Mouse (Mus musculus) heart, embryonic 12.5 days (tissue): ENCODE results near the gene Cd44. TPM values are rescaled to one million over a fixed set of nuclear protein-coding genes. Genes with fewer than 3 reads are reported as not detected.

Experiments
- ATAC-seq: fragments of 200-750 bp; cut with Nextera tagmentation; 2 replicates; pipeline ENCODE4 v1.8.0; 2017; ENCODE audit warnings: moderate TSS enrichment, moderate library complexity; ENCODE audit not compliant: insufficient number of reproducible peaks, low FRiP score
- H3K27ac ChIP-seq: fragments of 300-500 bp; sonication (generic); 2 replicates; pipeline ENCODE4 v1.5.1; 2016; ENCODE audit warnings: mild to moderate bottlenecking, moderate library complexity; ENCODE audit not compliant: poor library complexity, severe bottlenecking
- H3K27me3 ChIP-seq: fragments of 300-500 bp; sonication (generic); replicated peaks from 2 replicates; pipeline ENCODE4 v1.6.1; 2016; ENCODE audit warnings: mild to moderate bottlenecking, moderate library complexity
- H3K36me3 ChIP-seq: fragments of 300-500 bp; sonication (generic); 2 replicates; pipeline ENCODE4 v1.6.1; 2016; ENCODE audit warnings: mild to moderate bottlenecking, moderate library complexity
- H3K4me1 ChIP-seq: fragments of 300-500 bp; sonication (generic); replicated peaks from 2 replicates; pipeline ENCODE4 v1.6.1; 2016; ENCODE audit warnings: mild to moderate bottlenecking
- H3K4me2 ChIP-seq: fragments of 300-500 bp; sonication (generic); 2 replicates; pipeline ENCODE4 v1.6.1; 2016; ENCODE audit warnings: mild to moderate bottlenecking, moderate library complexity
- H3K4me3 ChIP-seq: fragments of 300-500 bp; sonication (generic); 2 replicates; pipeline ENCODE4 v1.5.1; 2016; ENCODE audit warnings: mild to moderate bottlenecking
- H3K9ac ChIP-seq: fragments of 300-500 bp; sonication (generic); 2 replicates; pipeline ENCODE4 v1.6.1; 2016; ENCODE audit warnings: mild to moderate bottlenecking, moderate library complexity
- H3K9me3 ChIP-seq: fragments of 300-500 bp; sonication (generic); replicated peaks from 2 replicates; pipeline ENCODE4 v1.6.1; 2016; ENCODE audit warnings: mild to moderate bottlenecking, moderate library complexity
- WGBS: fragments of 180-500 bp; shearing (Covaris S2); methylation state at CpG from one replicate; pipeline ENCODE4 v1.1.7; 2016; 5-methylcytosine and 5-hydroxymethylcytosine counted together
- polyA plus RNA-seq: library from polyadenylated mRNA; unstranded; fragments of >200 nt; fragmentation: Nextera tagmentation; extraction: Ambion mirVana; gene quantifications from 2 replicates; pipeline ENCODE4 v1.2.1, GENCODE M21; 2016

The Cd44 gene
- polyA plus RNA-seq, 1 experiment from 2014 or later, result 30.2 TPM

DNA sequence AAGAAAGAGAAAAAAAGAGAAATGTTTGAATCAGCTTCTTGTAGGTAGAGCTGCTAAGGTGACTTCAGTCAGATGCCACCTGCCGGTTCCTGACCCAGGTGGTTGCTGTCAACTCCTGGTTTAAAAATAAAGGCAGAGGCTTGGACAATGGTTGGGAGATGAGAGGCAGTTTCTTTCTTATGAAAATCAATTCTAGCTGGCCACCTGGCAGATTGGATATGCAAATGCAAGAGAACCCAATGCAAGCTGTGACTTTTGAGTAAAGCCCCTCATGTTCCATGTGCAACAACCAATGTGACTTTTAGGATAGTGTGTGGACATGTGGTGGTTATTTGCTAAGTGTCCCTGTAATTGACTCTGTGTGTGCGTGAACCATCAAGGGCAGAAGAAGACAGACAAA, 33.0 kb downstream of the Cd44 start:
- Histone ChIP-seq H3K27ac (no peak overlapping the region), H3K36me3 (peaks cover 6% of the 10 kb centered on the region; the same call in 1 of the 2 replicates), H3K27me3 (no peaks in the 10 kb centered on the region), H3K4me2 (no peak overlapping the region), H3K4me1 (peaks cover 41% of the 10 kb centered on the region), H3K9ac (no peak overlapping the region), H3K9me3 (no peaks in the 10 kb centered on the region), H3K4me3 (no peak overlapping the region)
- 81% methylated on average over 2 of the region's 2 CpGs for WGBS
- ATAC-seq, result no peak

DNA sequence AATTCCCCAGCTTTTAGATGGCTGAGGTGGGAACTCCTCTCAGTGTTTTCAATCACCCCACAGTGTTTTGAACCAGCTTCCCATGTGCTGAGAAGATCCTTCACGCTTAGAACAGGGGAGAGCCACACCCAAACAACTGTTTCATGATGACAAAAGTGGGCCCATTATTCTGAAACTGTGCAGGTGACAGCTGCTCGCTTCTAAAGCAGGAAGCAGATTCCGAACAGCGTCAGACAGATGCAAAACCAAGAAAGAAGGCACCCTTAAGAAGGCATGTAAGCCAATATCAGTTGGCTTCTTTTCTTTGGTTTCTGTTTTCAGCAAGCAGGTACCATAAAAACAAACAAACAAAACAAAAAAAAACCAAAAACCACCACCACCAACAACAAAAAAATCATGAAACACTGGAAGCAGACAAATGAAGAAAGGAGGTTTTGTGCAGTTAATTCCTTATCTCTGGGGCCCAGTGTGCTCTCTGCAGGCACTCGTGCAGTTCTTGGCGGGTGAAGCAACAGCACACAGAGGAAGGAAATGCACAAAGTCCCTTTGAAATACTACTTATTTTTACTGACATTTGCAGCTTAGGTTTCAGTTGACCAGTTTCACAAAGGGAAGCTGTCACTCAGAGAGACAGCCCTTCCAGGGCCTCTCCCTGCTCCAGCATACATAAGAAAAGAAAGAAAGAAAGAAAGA, 33.9 kb downstream of the Cd44 start:
- Histone ChIP-seq H3K9me3 (no peaks in the 10 kb centered on the region), H3K4me3 (no peak overlapping the region), H3K4me1 (peaks cover 41% of the 10 kb centered on the region), H3K4me2 (peak overlapping the region; percentile 33), H3K27ac (peak overlapping the region; percentile 65), H3K27me3 (no peaks in the 10 kb centered on the region), H3K36me3 (peaks cover 8% of the 10 kb centered on the region; the same call in 1 of the 2 replicates), H3K9ac (peak overlapping the region; percentile 34; the same call in 1 of the 2 replicates)
- 16% methylated on average over 6 of the region's 6 CpGs for WGBS
- no peak; the same call in 1 of the 2 replicates for ATAC-seq

DNA sequence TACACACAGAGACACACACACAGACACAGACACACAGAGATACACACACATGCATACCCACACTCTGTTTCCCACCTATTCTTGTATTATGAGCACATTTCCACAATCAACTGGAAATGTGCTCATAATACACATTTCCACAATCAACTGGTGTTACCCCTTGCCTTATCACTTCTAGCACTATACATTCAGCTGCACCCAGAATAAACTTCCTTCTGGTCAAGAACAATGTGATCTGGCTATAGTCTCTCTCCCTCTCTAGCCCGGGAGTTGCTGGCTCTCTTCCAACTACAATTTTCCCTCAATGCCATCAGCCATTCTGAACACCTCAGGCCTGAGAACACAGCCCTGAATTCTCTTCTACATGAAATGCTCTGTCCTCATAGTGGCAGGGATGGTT, 34.9 kb downstream of the Cd44 start:
- no peak overlapping the region for H3K9ac ChIP-seq
- ATAC-seq, result peak; percentile 79
- no peaks in the 10 kb centered on the region for H3K27me3 ChIP-seq
- no peak overlapping the region for H3K4me2 ChIP-seq
- peak overlapping the region; percentile 65 for H3K27ac ChIP-seq
- H3K4me1 ChIP-seq, result peaks cover 36% of the 10 kb centered on the region
- H3K9me3 ChIP-seq, result no peaks in the 10 kb centered on the region
- H3K4me3 ChIP-seq, result no peak overlapping the region
- H3K36me3 ChIP-seq, result peaks cover 9% of the 10 kb centered on the region; the same call in 1 of the 2 replicates
- WGBS, result 5% methylated on average over 1 of the region's 1 CpGs

DNA sequence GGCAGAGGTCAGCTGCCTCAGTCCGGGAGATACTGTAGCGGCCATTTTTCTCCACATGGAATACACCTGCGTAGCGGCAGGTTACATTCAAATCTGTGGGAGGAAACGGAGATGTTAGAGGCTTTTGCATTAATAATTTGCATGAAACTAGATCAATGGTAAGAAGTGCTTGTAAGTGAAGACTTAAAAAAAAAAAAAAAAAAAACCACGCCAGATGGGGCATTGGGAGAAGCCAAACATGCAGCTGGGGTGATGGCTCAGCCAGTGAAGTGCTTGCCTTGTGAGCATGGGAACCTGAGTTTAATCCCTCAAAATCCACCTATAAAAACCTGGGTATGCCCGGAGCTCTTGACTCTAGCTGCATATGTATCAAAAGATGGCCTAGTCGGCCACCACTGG, 36.1 kb downstream of the Cd44 start:
- no peak overlapping the region for H3K4me2 ChIP-seq
- WGBS, result 91% methylated on average over 8 of the region's 8 CpGs
- ATAC-seq, result no peak
- no peak overlapping the region for H3K27ac ChIP-seq
- no peaks in the 10 kb centered on the region for H3K27me3 ChIP-seq
- H3K4me1 ChIP-seq, result peaks cover 30% of the 10 kb centered on the region
- H3K4me3 ChIP-seq, result no peak overlapping the region
- no peaks in the 10 kb centered on the region for H3K9me3 ChIP-seq
- H3K9ac ChIP-seq, result no peak overlapping the region
- H3K36me3 ChIP-seq, result peaks cover 20% of the 10 kb centered on the region

DNA sequence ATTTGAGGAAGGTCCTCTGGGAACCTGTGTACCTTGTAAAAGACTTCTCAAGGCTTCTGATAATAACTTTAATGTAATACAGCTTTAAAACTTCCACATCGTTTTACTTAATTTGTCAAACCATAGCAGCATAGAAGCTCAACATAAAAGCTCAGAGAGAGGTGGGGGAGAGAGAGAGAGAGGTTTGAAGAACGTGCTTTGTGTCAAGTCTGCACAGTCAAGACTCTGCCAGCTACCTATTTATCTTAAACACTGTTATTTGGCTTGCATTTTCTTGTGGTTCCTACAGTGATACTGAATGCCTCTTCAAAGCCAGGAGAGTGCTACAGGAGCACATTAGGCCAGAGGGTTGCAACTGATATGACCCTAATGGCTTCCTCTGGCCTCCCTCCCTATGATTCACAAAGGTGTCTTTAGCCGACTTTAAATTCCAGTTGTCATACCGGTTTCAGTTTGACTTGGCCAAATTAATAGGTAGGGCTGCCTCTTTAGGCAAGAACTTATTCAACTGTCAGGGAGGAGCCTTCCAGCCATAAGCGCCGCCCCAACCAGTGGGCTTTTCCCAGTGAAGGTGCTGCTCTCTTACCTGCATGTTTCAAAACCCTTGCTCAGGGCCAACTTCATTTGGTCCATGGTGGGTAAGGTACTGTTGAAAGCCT, 36.6 kb downstream of the Cd44 start:
- H3K4me2 ChIP-seq, result no peak overlapping the region
- H3K4me1 ChIP-seq, result peaks cover 30% of the 10 kb centered on the region
- no peaks in the 10 kb centered on the region for H3K9me3 ChIP-seq
- H3K9ac ChIP-seq, result no peak overlapping the region
- no peak overlapping the region for H3K4me3 ChIP-seq
- H3K27me3 ChIP-seq, result no peaks in the 10 kb centered on the region
- H3K36me3 ChIP-seq, result peaks cover 26% of the 10 kb centered on the region
- no peak for ATAC-seq
- WGBS, result 63% methylated on average over 6 of the region's 6 CpGs
- no peak overlapping the region for H3K27ac ChIP-seq

DNA sequence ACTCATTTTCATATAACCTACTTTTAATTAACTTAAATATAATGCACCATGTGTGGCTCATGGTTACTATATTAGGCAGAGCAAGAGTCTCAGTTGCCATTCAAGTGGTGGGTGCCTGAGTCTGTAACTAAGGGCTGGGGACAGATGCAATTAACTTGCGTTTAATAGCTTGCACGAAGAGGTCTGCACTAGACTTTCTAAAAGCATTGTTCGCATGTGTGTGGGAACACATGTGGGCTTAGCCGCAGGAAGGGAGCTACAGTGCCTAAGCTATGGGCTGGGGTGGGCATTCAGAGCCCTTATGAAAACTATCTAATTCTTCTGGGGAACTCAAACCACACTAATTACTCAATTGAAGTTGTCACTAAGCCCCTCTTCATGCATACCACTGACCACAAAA, 37.4 kb downstream of the Cd44 start:
- no peak overlapping the region for H3K4me3 ChIP-seq
- H3K9ac ChIP-seq, result no peak overlapping the region
- H3K4me1 ChIP-seq, result peaks cover 23% of the 10 kb centered on the region
- WGBS, result 90% methylated on average over 4 of the region's 4 CpGs
- no peak overlapping the region for H3K4me2 ChIP-seq
- H3K36me3 ChIP-seq, result peaks cover 30% of the 10 kb centered on the region
- ATAC-seq, result no peak
- H3K27me3 ChIP-seq, result no peaks in the 10 kb centered on the region
- no peaks in the 10 kb centered on the region for H3K9me3 ChIP-seq
- no peak overlapping the region for H3K27ac ChIP-seq

DNA sequence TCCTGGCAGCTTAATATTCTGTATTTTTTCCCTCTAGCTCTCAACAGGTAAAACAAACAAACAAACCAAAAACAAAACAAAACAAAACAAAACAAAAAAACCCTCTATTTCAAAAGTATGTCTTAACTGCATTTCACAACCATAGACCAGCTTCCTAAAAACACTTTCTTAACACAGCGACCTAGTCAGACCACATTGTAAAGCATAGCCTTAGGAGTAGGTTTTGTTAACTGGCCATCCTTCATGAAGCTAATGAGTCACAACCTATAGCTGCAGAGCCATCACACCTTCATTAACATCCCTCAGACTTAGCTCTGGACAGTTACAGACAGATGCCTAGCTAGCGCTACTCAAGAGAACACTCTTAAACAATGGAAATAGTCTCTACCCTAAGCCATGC, 37.9 kb downstream of the Cd44 start:
- Histone ChIP-seq H3K4me2 (no peak overlapping the region), H3K4me1 (peaks cover 19% of the 10 kb centered on the region), H3K27me3 (no peaks in the 10 kb centered on the region), H3K4me3 (no peak overlapping the region), H3K9ac (no peak overlapping the region), H3K9me3 (no peaks in the 10 kb centered on the region), H3K36me3 (peaks cover 30% of the 10 kb centered on the region), H3K27ac (no peak overlapping the region)
- ATAC-seq, result no peak
- WGBS, result 94% methylated on average over 2 of the region's 2 CpGs

DNA sequence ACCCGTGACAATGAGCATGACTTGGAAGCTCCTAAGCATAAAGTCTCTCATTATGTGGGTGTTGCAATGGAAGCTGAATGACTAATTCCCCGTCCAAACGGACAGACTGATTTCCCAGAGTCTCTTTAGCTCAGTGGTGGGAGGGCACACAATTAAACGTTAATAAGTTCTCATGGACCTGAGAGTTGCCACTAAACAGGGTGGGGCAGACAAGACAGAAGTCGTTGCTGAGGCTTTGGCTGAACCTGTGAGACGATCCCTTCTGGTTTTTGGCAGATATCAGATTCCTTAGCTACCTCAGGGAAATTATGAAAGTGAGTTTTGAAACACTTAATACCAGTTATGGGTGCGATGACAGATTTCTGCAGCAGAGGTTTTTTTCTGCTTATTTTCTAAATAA, 38.8 kb downstream of the Cd44 start:
- no peak overlapping the region for H3K27ac ChIP-seq
- no peaks in the 10 kb centered on the region for H3K27me3 ChIP-seq
- H3K36me3 ChIP-seq, result peaks cover 35% of the 10 kb centered on the region
- peaks cover 13% of the 10 kb centered on the region for H3K4me1 ChIP-seq
- no peaks in the 10 kb centered on the region for H3K9me3 ChIP-seq
- ATAC-seq, result no peak
- H3K4me3 ChIP-seq, result no peak overlapping the region
- 81% methylated on average over 7 of the region's 7 CpGs for WGBS
- no peak overlapping the region for H3K4me2 ChIP-seq
- H3K9ac ChIP-seq, result no peak overlapping the region

DNA sequence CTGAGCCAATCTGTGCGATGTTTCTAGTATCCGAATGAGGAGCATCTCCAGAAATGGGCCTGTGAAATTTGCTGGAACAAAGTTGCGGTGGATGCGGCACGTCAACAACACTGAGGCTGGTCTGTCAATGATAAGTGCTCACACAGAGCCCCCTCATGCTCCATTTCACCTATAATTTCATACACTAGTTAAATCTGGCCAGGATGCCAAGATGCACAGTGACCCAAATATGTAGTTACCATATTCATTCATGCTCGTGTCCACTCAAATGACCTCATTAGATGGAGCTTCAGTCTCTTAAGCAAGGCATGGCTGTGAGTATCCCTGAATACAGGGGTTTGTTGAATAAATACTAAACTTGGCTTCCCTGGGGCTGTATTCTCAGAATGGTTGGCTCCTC, 43.2 kb downstream of the Cd44 start:
- peaks cover 44% of the 10 kb centered on the region for H3K36me3 ChIP-seq
- WGBS, result 89% methylated on average over 6 of the region's 6 CpGs
- H3K4me1 ChIP-seq, result no peaks in the 10 kb centered on the region
- H3K27ac ChIP-seq, result no peak overlapping the region
- no peak overlapping the region for H3K4me2 ChIP-seq
- no peak for ATAC-seq
- no peaks in the 10 kb centered on the region for H3K9me3 ChIP-seq
- no peak overlapping the region for H3K9ac ChIP-seq
- no peaks in the 10 kb centered on the region for H3K27me3 ChIP-seq
- H3K4me3 ChIP-seq, result no peak overlapping the region

DNA sequence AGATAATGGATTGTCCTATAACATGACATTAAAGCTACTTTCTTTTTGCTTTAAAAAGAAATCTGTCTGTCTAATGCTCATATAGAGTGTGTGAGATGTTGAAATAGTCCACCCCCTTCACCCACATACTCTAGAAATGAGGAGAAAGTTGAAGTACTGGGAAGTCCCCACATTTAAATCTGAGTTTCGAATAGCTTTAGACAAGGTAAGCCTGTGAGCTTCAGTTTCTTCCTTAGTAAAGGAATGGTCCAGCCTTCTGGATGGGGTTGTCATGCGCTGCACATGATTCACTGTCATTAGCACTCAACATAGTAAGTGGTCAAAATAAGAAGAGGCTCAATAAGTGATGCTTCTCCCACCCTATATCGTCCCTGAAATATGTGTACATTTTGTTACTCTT, 48.2 kb downstream of the Cd44 start:
- Histone ChIP-seq H3K27me3 (no peaks in the 10 kb centered on the region), H3K4me1 (peaks cover 29% of the 10 kb centered on the region), H3K9me3 (no peaks in the 10 kb centered on the region), H3K4me3 (no peak overlapping the region), H3K4me2 (no peak overlapping the region), H3K36me3 (peaks cover 36% of the 10 kb centered on the region), H3K9ac (no peak overlapping the region), H3K27ac (no peak overlapping the region)
- WGBS, result 85% methylated on average over 3 of the region's 3 CpGs
- no peak for ATAC-seq

DNA sequence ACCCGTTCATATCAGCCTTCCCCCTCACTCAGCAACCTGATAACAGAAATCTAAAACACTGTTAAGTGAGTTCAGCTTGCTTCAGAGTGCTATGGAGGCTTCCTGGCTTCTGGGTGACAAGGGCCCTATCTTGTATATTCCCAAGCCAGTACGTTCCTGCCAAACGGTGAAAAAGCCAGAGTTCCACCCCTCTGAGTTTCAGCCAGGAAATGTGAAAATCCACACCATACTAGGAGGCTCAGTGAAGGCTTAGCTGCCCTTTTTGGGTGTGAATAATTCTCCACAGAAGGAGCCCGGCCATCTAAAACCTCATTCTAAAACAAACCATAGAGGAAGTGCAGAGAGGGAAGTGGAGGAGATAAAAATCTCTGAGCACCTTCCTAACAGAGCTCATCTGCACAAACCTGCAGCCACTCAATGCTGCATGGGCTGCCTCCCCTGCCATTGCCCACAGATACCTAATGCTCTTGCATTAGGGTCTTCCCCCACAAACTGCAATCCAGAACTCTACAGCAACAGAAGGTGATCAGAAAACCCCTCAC, 49.5 kb downstream of the Cd44 start:
- no peaks in the 10 kb centered on the region for H3K9me3 ChIP-seq
- no peak overlapping the region for H3K4me2 ChIP-seq
- no peaks in the 10 kb centered on the region for H3K27me3 ChIP-seq
- H3K36me3 ChIP-seq, result peaks cover 34% of the 10 kb centered on the region
- H3K27ac ChIP-seq, result peak overlapping the region; percentile 12
- peaks cover 29% of the 10 kb centered on the region for H3K4me1 ChIP-seq
- no peak for ATAC-seq
- no peak overlapping the region for H3K9ac ChIP-seq
- no peak overlapping the region for H3K4me3 ChIP-seq
- 13% methylated on average over 4 of the region's 4 CpGs for WGBS
